11 mouse cellular contexts compared by ENCODE assay signal in the genomic region with DNA sequence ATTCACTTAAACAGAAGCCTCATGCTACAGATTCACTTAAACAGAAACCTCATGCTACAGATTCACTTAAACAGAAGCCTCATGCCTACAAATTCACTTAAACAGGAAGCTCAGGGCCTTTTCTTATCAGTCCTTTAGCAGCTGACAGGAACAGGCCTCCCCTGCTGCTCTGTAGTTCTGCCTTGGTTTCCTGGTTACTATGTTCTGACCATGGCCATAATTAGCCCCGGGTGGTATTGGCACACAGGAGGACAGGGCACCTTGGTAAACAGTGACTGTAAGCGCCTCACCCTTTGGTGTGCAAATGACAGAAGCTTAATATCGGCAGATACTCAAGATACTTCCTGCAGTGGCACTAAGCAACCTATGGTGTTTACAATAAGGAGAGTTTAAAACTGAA. TPM values are rescaled to one million over a fixed set of nuclear protein-coding genes. Genes with fewer than 3 reads are reported as not detected.
A peak's percentile ranks its signal among the peaks of the same experiment; 100 is the strongest.
DNase-seq lines count a peak whose midpoint lies in the region; ATAC-seq and TF ChIP-seq lines count a peak whose summit lies in the region.
"Had no signal": no experiment of that assay in that cellular context is flagged by ENCODE, and none has a peak within 500 bp of the region (broad histone marks: within the 10 kb centered on the region; RNA-seq: fewer than 3 reads in every experiment).

No protein-coding gene starts in this region.

- H3K79me2 ChIP-seq in CH12.LX (replicated peaks; ENCODE audit: control insufficient read depth, extremely low read depth, insufficient read depth, poor library complexity, severe bottlenecking), result no peaks in the 10 kb centered on the region; the same call in 1 of the 2 replicates

- H3K9ac ChIP-seq in CH12.LX (ENCODE audit: insufficient read depth, low read depth), result peak overlapping the region; percentile 19; the same call in 1 of the 2 replicates
- H3K9ac ChIP-seq in heart, postnatal 0 days (replicated peaks; ENCODE audit: low read depth, low read length), result no peak overlapping the region
- H3K9ac ChIP-seq in forebrain, postnatal 0 days, result no peak overlapping the region

- in situ Hi-C loops in CH12.LX (cut with MboI; ENCODE audit: low pct_ligation_motif_present, low pct_unique_long_range_greater_than_20kb, low sequenced_read_pairs), result no loop called here

- no peak for TF ChIP-seq EP300 in CH12.LX (IDR thresholded peaks at IDR 0.05; ENCODE audit: low read length)
- TF ChIP-seq EP300 in heart, postnatal 0 days (IDR thresholded peaks at IDR 0.05; ENCODE audit: low read depth), result no peak

- TF ChIP-seq CTCF in CH12.LX (conservative IDR thresholded peaks at IDR 0.05 in 1 of 2, IDR thresholded peaks at IDR 0.05 in 1 of 2; ENCODE audit: low read depth in 2 of 2, low read length in 2 of 2), result no peak
- no peak for TF ChIP-seq CTCF in heart, postnatal 0 days (IDR thresholded peaks at IDR 0.05; ENCODE audit: low read depth)
- TF ChIP-seq CTCF in forebrain, postnatal 0 days (IDR thresholded peaks at IDR 0.05; ENCODE audit: low read depth), result no peak

- 35% methylated on average over 3 of the region's 3 CpGs for WGBS in heart, embryonic 10.5 days
- 26% methylated on average over 3 of the region's 3 CpGs for WGBS in heart, postnatal 0 days
- 74% methylated on average over 3 of the region's 3 CpGs for WGBS in forebrain, postnatal 0 days

- no peak for TF ChIP-seq RAD21 in CH12.LX (IDR thresholded peaks at IDR 0.05; ENCODE audit: low read depth, low read length)

- peaks cover 5% of the 10 kb centered on the region; the same call in 1 of the 2 replicates for H3K36me3 ChIP-seq in heart, embryonic 10.5 days
- H3K36me3 ChIP-seq in CH12.LX (replicated peaks in 1 of 2; ENCODE audit: control insufficient read depth in 1 of 2, insufficient read depth in 1 of 2, low read length in 1 of 2), result peaks cover 0 to 6% of the 10 kb centered on the region in 2 experiments
- H3K36me3 ChIP-seq in heart, postnatal 0 days (replicated peaks; ENCODE audit: control insufficient read depth, insufficient read depth, low read length), result no peaks in the 10 kb centered on the region
- no peaks in the 10 kb centered on the region for H3K36me3 ChIP-seq in forebrain, postnatal 0 days (ENCODE audit: insufficient read depth)
- H3K36me3 ChIP-seq: midbrain, embryonic 10.5 days had no signal

- H3K4me1 ChIP-seq in heart, embryonic 10.5 days, result peaks cover 13% of the 10 kb centered on the region
- peaks cover 2 to 54% of the 10 kb centered on the region in 2 experiments; a peak in 2 of 4 replicates for H3K4me1 ChIP-seq in CH12.LX (ENCODE audit: control insufficient read depth in 1 of 2, insufficient read depth in 2 of 2)
- H3K4me1 ChIP-seq in heart, postnatal 0 days (ENCODE audit: control insufficient read depth, insufficient read depth), result peaks cover 9% of the 10 kb centered on the region
- no peaks in the 10 kb centered on the region for H3K4me1 ChIP-seq in forebrain, postnatal 0 days (ENCODE audit: insufficient read depth)

- peak; percentile 30; the same call in 1 of the 2 replicates for ATAC-seq in heart, postnatal 0 days (ENCODE audit: insufficient read depth, low read depth)
- ATAC-seq in megakaryocyte, adult 5-6 weeks (ENCODE audit: poor library complexity, severe bottlenecking), result peak; percentile 79
- ATAC-seq in forebrain, postnatal 0 days, result no peak

- DNase-seq in heart, adult 9 months (ENCODE audit: low spot score in 2 of 2), result peak; percentile 24 to 30
- no peak for DNase-seq in heart, embryonic 10.5 days (ENCODE audit: low spot score)
- peak; percentile 9 for DNase-seq in CH12.LX (ENCODE audit: extremely low read depth)
- peak; percentile 47 for DNase-seq in heart, postnatal 0 days (ENCODE audit: low spot score)
- DNase-seq in forebrain, postnatal 0 days, result no peak
- no peak for DNase-seq in right cerebral cortex, postnatal 14 days
- no peak for DNase-seq in right cerebral cortex, postnatal 36 days (ENCODE audit: low spot score in 2 of 2)
- DNase-seq: gastrocnemius, postnatal 14 days; layer of hippocampus, postnatal 36 days had no signal

- no peak for TF ChIP-seq POLR2A in CH12.LX (IDR thresholded peaks at IDR 0.05; ENCODE audit: low read depth, low read length)

- dilution Hi-C loops in CH12.LX (cut with MboI; ENCODE audit: extremely low pct_ligation_motif_present, extremely low pct_unique_long_range_greater_than_20kb, low sequenced_read_pairs), result no loop called here

- H3K27ac ChIP-seq in heart, embryonic 10.5 days, result no peak overlapping the region
- no peak overlapping the region; the same call in 1 of the 2 replicates for H3K27ac ChIP-seq in CH12.LX (ENCODE audit: insufficient read depth, low read depth)
- H3K27ac ChIP-seq in heart, postnatal 0 days (ENCODE audit: low read depth), result peak overlapping the region; percentile 30
- no peak overlapping the region for H3K27ac ChIP-seq in forebrain, postnatal 0 days (ENCODE audit: low read depth, low read length)
- H3K27ac ChIP-seq: midbrain, embryonic 10.5 days had no signal

- H3K4me3 ChIP-seq in heart, embryonic 10.5 days, result no peak overlapping the region
- no peak overlapping the region for H3K4me3 ChIP-seq in CH12.LX (replicated peaks in 1 of 3; ENCODE audit: low read depth in 2 of 3, low read length in 2 of 3, poor library complexity in 1 of 3)
- no peak overlapping the region for H3K4me3 ChIP-seq in heart, postnatal 0 days (ENCODE audit: low read depth, low read length)
- H3K4me3 ChIP-seq in forebrain, postnatal 0 days (ENCODE audit: low read depth, low read length), result no peak overlapping the region
- H3K4me3 ChIP-seq: midbrain, embryonic 10.5 days had no signal

- no peaks in the 10 kb centered on the region for H3K9me3 ChIP-seq in heart, embryonic 10.5 days
- peaks cover 2% of the 10 kb centered on the region for H3K9me3 ChIP-seq in CH12.LX (replicated peaks; ENCODE audit: low read length)
- H3K9me3 ChIP-seq in heart, postnatal 0 days (replicated peaks; ENCODE audit: control insufficient read depth, low read length), result no peaks in the 10 kb centered on the region
- H3K9me3 ChIP-seq in forebrain, postnatal 0 days (ENCODE audit: low read length), result no peaks in the 10 kb centered on the region

- no peaks in the 10 kb centered on the region for H3K27me3 ChIP-seq in heart, embryonic 10.5 days (ENCODE audit: insufficient read depth, poor library complexity, severe bottlenecking)
- H3K27me3 ChIP-seq in CH12.LX (replicated peaks), result no peaks in the 10 kb centered on the region
- H3K27me3 ChIP-seq in heart, postnatal 0 days (ENCODE audit: control insufficient read depth, insufficient read depth, low read length), result no peaks in the 10 kb centered on the region
- no peaks in the 10 kb centered on the region for H3K27me3 ChIP-seq in forebrain, postnatal 0 days (ENCODE audit: insufficient read depth, low read length)

- no peak overlapping the region for H3K4me2 ChIP-seq in CH12.LX (ENCODE audit: insufficient read depth, low read depth, poor library complexity, severe bottlenecking)
- H3K4me2 ChIP-seq in heart, postnatal 0 days (ENCODE audit: low read depth, low read length), result no peak overlapping the region
- H3K4me2 ChIP-seq in forebrain, postnatal 0 days (ENCODE audit: low read depth), result no peak overlapping the region

TF ChIP-seq in CH12.LX, 34 proteins besides CTCF, POLR2A, EP300 and RAD21 (continues in another document):
- no peak for TF ChIP-seq GABPA (IDR thresholded peaks at IDR 0.05; ENCODE audit: insufficient replicate concordance, low read depth, low read length)
- no peak for TF ChIP-seq MEF2A (IDR thresholded peaks at IDR 0.05; ENCODE audit: borderline replicate concordance, low read depth, low read length)
- no peak for TF ChIP-seq KAT2A (IDR thresholded peaks at IDR 0.05; ENCODE audit: insufficient replicate concordance, low read length)
- TF ChIP-seq SIN3A (IDR thresholded peaks at IDR 0.05; ENCODE audit: low read length), result no peak
- TF ChIP-seq ZKSCAN1 (IDR thresholded peaks at IDR 0.05; ENCODE audit: borderline replicate concordance, low read depth, low read length), result no peak
- no peak for TF ChIP-seq MAX (IDR thresholded peaks at IDR 0.05; ENCODE audit: low read length)
- TF ChIP-seq JUN (IDR thresholded peaks at IDR 0.05; ENCODE audit: insufficient read depth, low read depth, low read length), result no peak
- TF ChIP-seq MAFK (IDR thresholded peaks at IDR 0.05; ENCODE audit: insufficient replicate concordance, low read length), result no peak
- no peak for TF ChIP-seq CHD1 (IDR thresholded peaks at IDR 0.05; ENCODE audit: low read depth, low read length)
- TF ChIP-seq JUND (conservative IDR thresholded peaks at IDR 0.05; ENCODE audit: low read depth, low read length), result no peak
- TF ChIP-seq ZNF384 (IDR thresholded peaks at IDR 0.05; ENCODE audit: low read depth, low read length), result no peak
- no peak for TF ChIP-seq TCF12 (IDR thresholded peaks at IDR 0.05; ENCODE audit: low read depth, low read length)
- TF ChIP-seq TBP (conservative IDR thresholded peaks at IDR 0.05; ENCODE audit: low read depth, low read length), result no peak
- TF ChIP-seq ZC3H11A (IDR thresholded peaks at IDR 0.05; ENCODE audit: low read depth, low read length), result no peak
- no peak for TF ChIP-seq CHD2 (IDR thresholded peaks at IDR 0.05; ENCODE audit: low read length)

RNA-seq across cellular contexts. Expression of a gene that starts 48.9 kb away (rescaled TPM):
- polyA plus RNA-seq in heart, embryonic 10.5 days (2016; fragmentation: Nextera tagmentation; extraction: Ambion mirVana), result 47.3 and 54.2 TPM in 2 replicates
- total RNA-seq in CH12.LX (2012; rRNA removed) (25.5 and 29.5 TPM in 2 replicates), CH12.LX (2014; rRNA removed) (106 and 126 TPM in 2 replicates)
- polyA plus RNA-seq in CH12.LX (2012; ENCODE audit: insufficient read length, low read depth), result 38.8 and 52.9 TPM in 2 replicates
- 14.8 and 33.3 TPM in 2 replicates for total RNA-seq in heart, postnatal 0 days (2014; rRNA removed; ENCODE audit: low replicate concordance)
- polyA plus RNA-seq in heart, postnatal 0 days (2015; fragmentation: Nextera tagmentation; extraction: Ambion mirVana), result 28.9 and 29.0 TPM in 2 replicates
- total RNA-seq in megakaryocyte, adult 5-6 weeks (2015), result 34.3 and 36.9 TPM in 2 replicates
- 54.9 and 56.5 TPM in 2 replicates for total RNA-seq in megakaryocyte, adult 5-6 weeks (2017)
- total RNA-seq in forebrain, postnatal 0 days (2014; rRNA removed), result 36.5 and 45.8 TPM in 2 replicates
- polyA plus RNA-seq in forebrain, postnatal 0 days (2015; fragmentation: Nextera tagmentation; extraction: Ambion mirVana), result 55.5 and 56.9 TPM in 2 replicates

RNA-seq across cellular contexts. Expression of a gene that starts 49.1 kb away (rescaled TPM):
- 15.1 and 20.7 TPM in 2 replicates for polyA plus RNA-seq in heart, embryonic 10.5 days (2016; fragmentation: Nextera tagmentation; extraction: Ambion mirVana)
- total RNA-seq in CH12.LX (2012; rRNA removed), result 19.3 and 20.1 TPM in 2 replicates
- total RNA-seq in CH12.LX (2014; rRNA removed), result 62.1 and 67.2 TPM in 2 replicates
- polyA plus RNA-seq in CH12.LX (2012; ENCODE audit: insufficient read length, low read depth), result 30.8 and 33.5 TPM in 2 replicates
- total RNA-seq in heart, postnatal 0 days (2014; rRNA removed; ENCODE audit: low replicate concordance), result 17.5 and 28.9 TPM in 2 replicates
- 17.0 and 17.6 TPM in 2 replicates for polyA plus RNA-seq in heart, postnatal 0 days (2015; fragmentation: Nextera tagmentation; extraction: Ambion mirVana)
- total RNA-seq in megakaryocyte, adult 5-6 weeks (2015), result 42.9 and 47.2 TPM in 2 replicates
- 30.3 and 32.8 TPM in 2 replicates for total RNA-seq in megakaryocyte, adult 5-6 weeks (2017)
- 62.7 and 71.1 TPM in 2 replicates for total RNA-seq in forebrain, postnatal 0 days (2014; rRNA removed)
- 42.3 and 45.6 TPM in 2 replicates for polyA plus RNA-seq in forebrain, postnatal 0 days (2015; fragmentation: Nextera tagmentation; extraction: Ambion mirVana)

Comparison
In these comparisons a context has a peak if more than half of its experiments do, and no peak if none do; other contexts are left out.
1. DNase-seq: peak in heart, adult 9 months (2 of 2), CH12.LX (single experiment) and heart, postnatal 0 days (single experiment); none in heart, embryonic 10.5 days (single experiment), forebrain, postnatal 0 days (single experiment), right cerebral cortex, postnatal 14 days (single experiment) and right cerebral cortex, postnatal 36 days (0 of 2).